Mouse (Mus musculus): ENCODE data around the gene Igf1r. TPM values are rescaled to one million over a fixed set of nuclear protein-coding genes. Genes with fewer than 3 reads are reported as not detected.
A peak's percentile ranks its signal among the peaks of the same experiment; 100 is the strongest.

Gene Igf1r
- total RNA-seq, 4 experiments from 2014 or later = 81.3 to 138 (median 103) TPM

DNA sequence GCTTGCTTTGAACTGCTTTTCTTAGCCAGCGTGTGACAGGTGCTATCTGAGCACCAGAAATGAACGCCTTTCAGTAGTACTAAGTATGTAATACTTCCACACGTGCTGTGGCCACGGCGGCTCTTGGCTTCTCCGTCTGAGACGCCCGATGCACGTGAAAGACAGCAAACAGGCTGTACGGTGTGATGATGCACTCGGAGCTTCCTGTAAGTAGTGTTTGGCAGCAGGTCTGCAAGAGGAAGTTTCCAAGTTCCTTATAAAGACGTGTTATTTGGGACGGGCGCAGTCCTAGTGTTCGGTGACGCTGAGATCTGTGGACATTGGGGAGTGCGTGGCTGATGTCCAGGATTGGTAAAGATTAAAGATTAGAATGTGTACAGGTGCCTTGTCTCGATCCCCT, 5.4 kb downstream of the Igf1r start:
- DNase-seq = no peak

GRCm38 (mm10) chr7:67960701-67961100, 8.1 kb downstream of the Igf1r start:
- DNase-seq = no peak

- peak; percentile 76 for DNase-seq
Measured at GRCm38 (mm10) chr7:67961567-67962267, 9.1 kb downstream of the Igf1r start.

DNA sequence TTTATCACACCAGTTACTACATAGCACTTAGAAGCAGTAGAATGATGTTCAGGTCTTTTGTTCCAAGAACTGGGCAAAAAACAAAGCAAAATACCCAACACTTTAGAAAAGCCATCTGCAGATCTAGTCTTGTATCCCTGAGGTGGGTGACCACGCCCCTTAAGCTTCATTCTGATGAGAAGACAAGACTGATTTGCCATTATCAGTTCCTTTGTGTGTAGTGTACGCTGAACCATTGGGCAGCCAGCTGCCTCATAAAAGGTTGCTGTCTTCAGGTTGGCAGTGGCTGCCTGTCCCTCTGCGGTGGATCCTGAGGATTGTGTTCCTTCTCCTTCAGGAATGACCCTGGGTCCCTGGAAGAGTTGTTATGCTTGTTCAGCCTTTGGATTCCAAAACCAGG, 11.1 kb downstream of the Igf1r start:
- no peak for DNase-seq

- DNase-seq = no peak
Measured at GRCm38 (mm10) chr7:67968394-67968793, 15.8 kb downstream of the Igf1r start.

DNA sequence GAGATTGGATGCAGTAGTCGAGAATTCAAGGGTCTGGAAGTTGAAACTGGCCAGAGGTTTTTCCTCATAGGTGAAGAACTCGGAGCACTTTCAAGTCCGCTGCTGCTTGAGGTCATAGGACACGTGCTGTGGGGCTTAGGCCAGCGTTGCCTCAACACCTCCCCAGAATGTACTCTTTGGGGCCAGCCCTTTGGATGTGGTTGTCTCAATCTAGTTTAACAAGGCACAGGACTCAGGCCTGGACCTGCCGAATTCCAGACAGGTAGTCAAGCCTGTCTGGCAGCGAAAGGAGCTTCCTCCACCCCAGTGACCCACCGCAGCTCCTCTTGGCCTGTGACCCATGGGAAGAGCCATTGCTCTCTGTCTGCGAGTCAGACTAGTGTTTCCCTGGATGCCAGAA, 16.4 kb downstream of the Igf1r start:
- no peak for DNase-seq

GRCm38 (mm10) chr7:67973180-67974014, 20.8 kb downstream of the Igf1r start:
- DNase-seq = no peak

- DNase-seq = peak; percentile 56
Measured at GRCm38 (mm10) chr7:67981956-67982355, 29.3 kb downstream of the Igf1r start.

GRCm38 (mm10) chr7:67982809-67983208, 30.2 kb downstream of the Igf1r start:
- no peak for DNase-seq

DNA sequence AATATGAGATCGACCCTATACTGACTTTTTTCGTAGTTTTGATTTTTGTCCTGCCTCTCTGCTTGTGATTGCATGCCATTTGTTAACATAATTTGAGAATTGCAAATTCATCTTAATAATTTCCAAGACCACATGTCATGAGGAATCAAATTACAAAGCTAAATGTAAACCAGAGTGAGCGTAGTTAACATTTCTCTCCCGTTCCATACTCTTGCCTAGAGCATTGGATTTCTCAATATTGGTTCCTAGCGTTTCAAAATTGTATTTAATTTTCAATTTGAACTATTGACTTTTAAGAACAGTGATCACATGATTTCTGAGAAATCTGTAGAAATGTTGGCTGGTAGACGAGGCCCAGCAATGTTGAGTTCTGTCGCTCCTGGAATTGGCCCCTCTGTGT, 30.8 kb downstream of the Igf1r start:
- no peak for DNase-seq

DNA sequence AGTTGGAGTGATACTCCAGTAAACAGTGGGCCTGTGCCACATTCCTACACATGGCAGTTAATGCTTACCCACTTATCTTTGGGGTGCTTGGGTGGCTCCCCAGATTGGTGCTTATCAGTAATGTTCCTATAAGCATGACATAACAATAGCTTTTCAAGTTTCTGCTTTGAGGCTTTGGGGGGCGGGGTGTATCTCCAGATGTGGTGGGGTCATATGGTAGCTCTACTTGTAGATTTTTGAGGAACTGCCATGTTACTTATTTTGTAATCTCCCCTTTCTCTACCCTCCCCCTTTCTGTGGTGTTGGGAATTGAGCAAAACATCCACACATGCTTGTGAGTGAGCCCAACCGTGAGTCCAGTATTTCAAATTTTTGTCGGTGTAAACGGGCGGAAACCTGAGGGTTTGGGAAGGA, 32.4 kb downstream of the Igf1r start:
- DNase-seq = no peak

DNA sequence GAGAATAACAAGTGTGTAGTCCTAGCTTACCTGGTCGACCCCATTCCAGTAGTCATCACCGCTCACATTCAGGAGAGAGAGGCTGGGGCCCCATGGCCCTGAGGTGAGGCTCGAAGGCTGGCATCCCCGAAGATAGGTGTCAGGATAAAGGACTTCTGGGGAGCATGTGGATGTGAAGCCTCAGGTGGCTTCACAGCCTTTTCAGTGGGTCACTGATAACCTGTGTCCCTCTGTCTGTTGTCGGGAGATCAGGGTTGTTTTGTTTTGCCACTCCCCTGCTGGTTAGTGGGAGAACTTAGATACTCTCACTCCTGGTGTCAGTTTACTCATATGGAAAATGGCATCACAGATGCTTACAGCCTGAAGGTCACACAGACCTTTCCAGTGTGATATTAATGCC, 32.9 kb downstream of the Igf1r start:
- DNase-seq = no peak

- DNase-seq = no peak
Measured at GRCm38 (mm10) chr7:67986277-67986676, 33.6 kb downstream of the Igf1r start.

DNA sequence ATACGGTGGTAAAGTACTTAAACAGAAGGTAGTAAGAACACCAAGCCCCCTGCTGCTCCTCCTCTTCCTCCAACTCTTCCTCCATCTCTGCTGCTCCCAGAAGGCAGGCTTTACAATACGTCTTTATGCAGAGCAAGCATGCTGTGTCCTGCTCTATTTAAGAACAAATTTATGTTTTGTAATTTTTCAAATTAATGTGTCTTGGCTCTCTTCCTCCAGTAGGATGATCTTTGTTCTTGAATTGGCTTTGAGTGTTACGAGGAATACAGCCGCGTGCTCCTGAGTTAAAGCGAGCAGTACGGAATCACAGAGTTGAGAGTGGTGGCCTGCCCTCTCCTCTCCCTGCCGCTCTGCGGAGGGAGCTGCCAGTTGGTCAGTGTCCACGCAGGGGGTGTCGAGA, 34.2 kb downstream of the Igf1r start:
- no peak for DNase-seq

DNA sequence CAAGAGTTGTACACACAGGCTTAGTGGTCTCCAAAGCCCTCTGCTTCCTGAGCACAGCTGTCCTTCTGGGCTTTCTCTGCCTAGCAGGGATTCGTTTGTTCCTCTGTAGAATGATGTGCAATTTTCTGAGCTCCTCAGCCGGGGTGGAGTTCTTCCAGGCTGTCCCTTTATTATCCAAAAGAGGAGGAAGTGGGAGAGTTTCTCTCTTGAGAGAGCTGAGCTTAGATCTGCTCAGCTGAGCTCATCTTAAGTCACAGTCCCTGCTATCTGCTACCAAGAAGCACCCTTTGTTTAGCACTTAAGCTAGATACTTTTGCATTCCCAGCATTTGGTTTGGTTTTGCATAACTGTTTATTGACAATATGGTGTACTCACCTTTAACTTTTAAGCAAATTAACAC, 36.7 kb downstream of the Igf1r start:
- no peak for DNase-seq

DNA sequence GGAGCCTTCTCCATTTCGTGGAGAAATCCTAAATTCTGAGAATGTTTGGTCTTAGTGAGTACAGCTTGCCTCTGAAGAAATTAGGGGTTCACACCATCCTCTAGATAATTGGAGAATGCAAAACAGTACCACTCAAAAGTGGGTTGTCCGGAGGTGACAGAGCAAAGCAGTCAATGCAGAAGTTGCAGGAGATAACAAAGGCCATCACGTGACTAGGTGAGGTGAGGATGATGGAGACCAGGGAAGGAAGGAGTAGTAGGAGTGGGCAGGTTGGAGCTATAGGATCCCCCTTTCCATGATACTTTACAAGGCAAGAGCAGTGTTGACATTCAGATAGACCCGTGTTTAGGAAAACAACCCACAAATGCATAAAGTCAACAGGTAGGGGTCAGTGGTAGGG, 41.0 kb downstream of the Igf1r start:
- DNase-seq = no peak

DNA sequence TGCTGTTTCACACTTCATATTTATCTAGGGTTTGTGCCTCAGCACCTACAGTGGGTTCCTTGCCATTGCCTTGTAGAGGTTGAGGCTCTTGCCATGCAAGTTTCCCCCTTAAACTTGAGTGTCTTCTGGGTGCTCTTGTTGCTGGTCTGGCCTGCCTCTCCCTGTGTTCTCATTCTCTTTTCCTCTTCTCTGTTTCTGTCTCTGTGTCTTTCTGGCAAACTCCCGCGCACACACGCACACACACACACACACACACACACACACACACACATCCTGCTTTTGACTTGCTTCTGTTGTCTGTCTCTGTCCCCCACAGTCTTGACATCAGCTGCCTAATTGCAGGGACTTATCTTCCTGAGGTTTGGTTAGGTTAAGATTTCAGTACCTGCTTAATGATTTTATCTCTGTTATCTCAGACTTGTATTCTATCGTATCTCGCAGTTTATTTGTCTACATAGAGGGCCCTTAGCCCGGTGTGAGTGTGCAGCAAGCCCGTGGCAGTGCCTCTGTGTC, 41.8 kb downstream of the Igf1r start:
- no peak for DNase-seq

DNA sequence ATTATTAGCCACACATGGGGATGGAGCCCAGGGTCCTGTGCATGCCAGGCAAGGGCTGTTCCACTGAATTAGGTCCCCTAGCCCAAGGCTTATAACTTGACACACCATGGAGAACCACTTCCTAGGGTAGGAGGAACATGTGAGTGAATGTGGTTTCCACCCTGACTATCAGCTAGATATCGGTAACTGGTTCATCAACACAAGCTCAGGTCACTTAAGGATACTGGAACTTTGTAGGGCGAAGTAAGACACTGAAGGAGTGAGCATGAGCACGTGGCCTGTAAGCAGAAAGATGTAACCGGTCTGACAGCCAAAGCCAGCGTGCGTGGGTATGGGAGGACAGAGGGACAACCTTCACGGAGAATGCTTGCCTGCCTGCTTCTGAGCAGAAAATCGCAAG, 42.6 kb downstream of the Igf1r start:
- no peak for DNase-seq

DNA sequence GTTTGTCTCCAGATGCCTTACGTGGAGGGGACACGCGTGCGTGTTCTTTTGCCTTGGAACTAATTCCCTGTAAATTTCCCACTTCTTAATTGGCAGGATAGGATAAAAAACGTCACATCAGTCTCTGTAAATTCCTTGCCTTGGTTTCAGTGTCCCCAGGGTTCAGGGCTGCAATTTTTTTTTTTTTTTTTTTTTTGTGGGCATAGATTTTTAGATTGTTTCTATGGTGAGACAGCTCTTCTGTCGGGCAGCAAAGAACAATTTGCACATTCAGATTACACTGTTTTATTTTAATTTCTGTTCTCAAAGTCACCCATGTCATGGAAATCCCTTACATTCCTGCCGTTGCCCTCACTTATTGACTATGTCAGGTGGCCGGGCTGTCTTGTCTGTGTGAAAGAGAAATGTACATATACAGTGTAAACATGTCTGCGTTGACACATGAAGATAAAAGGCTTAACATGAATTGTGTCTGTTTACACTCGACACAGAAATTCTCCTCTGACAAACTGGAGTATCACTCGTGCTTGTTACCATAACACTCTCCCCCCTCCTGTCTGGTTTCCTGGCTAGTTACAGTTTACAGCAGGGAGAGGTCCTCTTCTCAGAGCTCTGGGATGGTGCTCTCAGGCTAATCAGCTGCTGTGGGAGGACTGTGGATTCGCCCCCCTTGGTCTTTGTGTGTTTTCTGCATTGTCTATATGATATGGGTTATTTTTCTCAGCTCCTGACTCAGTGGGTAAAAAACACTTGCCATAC, 43.8 kb downstream of the Igf1r start:
- DNase-seq = no peak

- no peak for DNase-seq
Measured at GRCm38 (mm10) chr7:68001269-68001668, 48.6 kb downstream of the Igf1r start.

GRCm38 (mm10) chr7:68006074-68006473, 53.4 kb downstream of the Igf1r start:
- no peak for DNase-seq

DNA sequence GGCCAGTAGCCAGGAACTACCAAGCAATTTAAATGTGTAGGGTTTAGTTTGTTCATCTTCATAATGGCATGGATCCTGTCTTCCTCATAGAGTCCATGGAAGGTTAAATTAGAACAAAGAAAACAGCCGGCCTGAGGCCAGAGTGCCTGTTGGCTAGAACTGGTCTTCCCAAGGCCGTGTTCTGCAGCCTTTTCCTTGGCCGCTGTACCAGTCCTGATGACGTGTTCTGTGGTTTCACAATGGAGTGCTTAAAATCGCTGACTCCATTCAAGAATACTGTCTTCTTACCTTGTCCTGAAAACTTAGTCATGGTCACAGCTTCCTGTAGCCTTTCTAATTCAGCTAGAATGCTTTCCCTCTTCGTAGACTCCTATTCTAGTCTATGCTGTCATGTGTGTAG, 53.9 kb downstream of the Igf1r start:
- peak; percentile 89 for DNase-seq

GRCm38 (mm10) chr7:68009635-68010034, 57.0 kb downstream of the Igf1r start:
- no peak for DNase-seq

All from adrenal gland, adult 8-10 months (tissue).